Mouse (Mus musculus) ovary, adult 18-20 months (tissue): ENCODE results near the gene Tpp2.
"Not testable (repeated sequence)": the region's sequence is repeated elsewhere in the genome, so short reads cannot be mapped to it uniquely, and the experiment has no call there.

ENCODE experiments used
- DNase-seq: peaks from one replicate; pipeline ENCODE4 v3.0.0; 2022; ENCODE audit warnings: low spot score, mixed read lengths

Gene Tpp2

GRCm38 (mm10) chr1:43933488-43934415 is at the start of gene Tpp2:
Gene Tpp2, plus strand, starts transcription at chr1:43933647.
- DNase-seq = peak; percentile 95

GRCm38 (mm10) chr1:43888358-43888757 is 45.1 kb upstream of the Tpp2 start:
- not testable (repeated sequence) for DNase-seq

GRCm38 (mm10) chr1:43895742-43896141 is 37.7 kb upstream of the Tpp2 start:
- DNase-seq = no peak

GRCm38 (mm10) chr1:43897131-43897530 is 36.3 kb upstream of the Tpp2 start:
- no peak for DNase-seq

- no peak for DNase-seq
Measured at GRCm38 (mm10) chr1:43897987-43898386, 35.5 kb upstream of the Tpp2 start.

- DNase-seq = peak; percentile 15
Measured at GRCm38 (mm10) chr1:43898991-43899714, 34.3 kb upstream of the Tpp2 start.

- DNase-seq = no peak
Measured at GRCm38 (mm10) chr1:43902417-43902816, 31.0 kb upstream of the Tpp2 start.

GRCm38 (mm10) chr1:43902855-43903254 is 30.6 kb upstream of the Tpp2 start:
- no peak for DNase-seq

GRCm38 (mm10) chr1:43915428-43915827 is 18.0 kb upstream of the Tpp2 start:
- DNase-seq = no peak

- no peak for DNase-seq
Measured at GRCm38 (mm10) chr1:43916854-43917253, 16.6 kb upstream of the Tpp2 start.

GRCm38 (mm10) chr1:43934416-43934810 is 966 bp downstream of the Tpp2 start:
- peak; percentile 25 for DNase-seq

- no peak for DNase-seq
Measured at GRCm38 (mm10) chr1:43939310-43939709, 5.9 kb downstream of the Tpp2 start.

- no peak for DNase-seq
Measured at GRCm38 (mm10) chr1:43941476-43942217, 8.2 kb downstream of the Tpp2 start.

GRCm38 (mm10) chr1:43942814-43943213 is 9.4 kb downstream of the Tpp2 start:
- DNase-seq = no peak

- DNase-seq = no peak
Measured at GRCm38 (mm10) chr1:43953679-43954078, 20.2 kb downstream of the Tpp2 start.

GRCm38 (mm10) chr1:43964381-43964780 is 30.9 kb downstream of the Tpp2 start:
- no peak for DNase-seq

- DNase-seq = no peak
Measured at GRCm38 (mm10) chr1:43966756-43967155, 33.3 kb downstream of the Tpp2 start.

- no peak for DNase-seq
Measured at GRCm38 (mm10) chr1:43969361-43969760, 35.9 kb downstream of the Tpp2 start.

- no peak for DNase-seq
Measured at GRCm38 (mm10) chr1:43971089-43971488, 37.6 kb downstream of the Tpp2 start.

- no peak for DNase-seq
Measured at GRCm38 (mm10) chr1:43996914-43997589, 63.6 kb downstream of the Tpp2 start.

- no peak for DNase-seq
Measured at GRCm38 (mm10) chr1:44004513-44004912, 71.1 kb downstream of the Tpp2 start.

GRCm38 (mm10) chr1:44015556-44015955 is 82.1 kb downstream of the Tpp2 start:
- no peak for DNase-seq
